Mouse (Mus musculus) right cerebral cortex, postnatal 36 days (tissue): ENCODE results near the gene Camta1.
A peak's percentile ranks its signal among the peaks of the same experiment; 100 is the strongest.

Experiments used
- DNase-seq, 2 experiments: peaks; one replicate each; pipeline ENCODE4 v3.0.0; 2022; ENCODE audit warnings: low spot score in 2 of 2, mixed read lengths in 1 of 2

Gene Camta1

GRCm38 (mm10) chr4:151449981-151450380 lies 411.7 kb downstream of the Camta1 start:
- no peak for DNase-seq

GRCm38 (mm10) chr4:151448341-151448740 lies 413.3 kb downstream of the Camta1 start:
- no peak for DNase-seq

GRCm38 (mm10) chr4:151444665-151445064 lies 417.0 kb downstream of the Camta1 start:
- DNase-seq = no peak

- no peak for DNase-seq
These were observed 423.1 kb downstream of the Camta1 start for GRCm38 (mm10) chr4:151438561-151438960.

GRCm38 (mm10) chr4:151437859-151438258 lies 423.8 kb downstream of the Camta1 start:
- DNase-seq = no peak

- no peak for DNase-seq
These were observed 436.5 kb downstream of the Camta1 start for GRCm38 (mm10) chr4:151425133-151425532.

- no peak for DNase-seq
These were observed 438.8 kb downstream of the Camta1 start for GRCm38 (mm10) chr4:151422922-151423321.

- DNase-seq = no peak
These were observed 439.3 kb downstream of the Camta1 start for GRCm38 (mm10) chr4:151422361-151422760.

GRCm38 (mm10) chr4:151418344-151418875 lies 443.3 kb downstream of the Camta1 start:
- DNase-seq = no peak

GRCm38 (mm10) chr4:151415812-151416211 lies 445.9 kb downstream of the Camta1 start:
- no peak for DNase-seq

GRCm38 (mm10) chr4:151415376-151415775 lies 446.3 kb downstream of the Camta1 start:
- no peak for DNase-seq

GRCm38 (mm10) chr4:151414952-151415351 lies 446.7 kb downstream of the Camta1 start:
- no peak for DNase-seq

- DNase-seq = peak; percentile 83 to 84
These were observed 450.0 kb downstream of the Camta1 start for GRCm38 (mm10) chr4:151411641-151412061.

GRCm38 (mm10) chr4:151411016-151411415 lies 450.7 kb downstream of the Camta1 start:
- DNase-seq = no peak

GRCm38 (mm10) chr4:151409291-151409690 lies 452.4 kb downstream of the Camta1 start:
- DNase-seq = no peak

- DNase-seq = no peak
These were observed 452.9 kb downstream of the Camta1 start for GRCm38 (mm10) chr4:151408811-151409210.

- DNase-seq = no peak
These were observed 453.4 kb downstream of the Camta1 start for GRCm38 (mm10) chr4:151408246-151408645.

GRCm38 (mm10) chr4:151407129-151407528 lies 454.5 kb downstream of the Camta1 start:
- no peak for DNase-seq

GRCm38 (mm10) chr4:151404581-151405256 lies 457.0 kb downstream of the Camta1 start:
- DNase-seq = no peak

- DNase-seq = no peak
These were observed 459.8 kb downstream of the Camta1 start for GRCm38 (mm10) chr4:151401685-151402397.

- no peak for DNase-seq
These were observed 465.1 kb downstream of the Camta1 start for GRCm38 (mm10) chr4:151396536-151396935.

- no peak for DNase-seq
These were observed 472.3 kb downstream of the Camta1 start for GRCm38 (mm10) chr4:151389345-151389744.
